Mouse (Mus musculus) midbrain, postnatal 0 days (tissue): ENCODE data around the gene Zfp993. TPM values are rescaled to one million over a fixed set of nuclear protein-coding genes. Genes with fewer than 3 reads are reported as not detected.
"Not testable (repeated sequence)": the region's sequence is repeated elsewhere in the genome, so short reads cannot be mapped to it uniquely, and the experiment has no call there.

Source experiments
- ATAC-seq: fragments of 200-750 bp; cut with Nextera tagmentation; 2 replicates; pipeline ENCODE4 v1.8.0; 2017; ENCODE audit warnings: moderate number of reproducible peaks, mild to moderate bottlenecking, moderate TSS enrichment, moderate library complexity; ENCODE audit not compliant: low FRiP score
- DNase-seq: peaks from one replicate; pipeline ENCODE4 v3.0.0-alpha.2; 2015; ENCODE audit warnings: low spot score
- H3K27ac ChIP-seq: fragments of 300-500 bp; sonication (generic); 2 replicates; pipeline ENCODE4 v1.5.1; 2014; ENCODE audit warnings: low read depth, mild to moderate bottlenecking, low read length, mixed read lengths
- H3K27me3 ChIP-seq: fragments of 300-500 bp; sonication (generic); 2 replicates; pipeline ENCODE4 v1.6.1; 2014; ENCODE audit warnings: low read length, control low read depth, mixed read lengths; ENCODE audit not compliant: insufficient read depth
- H3K36me3 ChIP-seq: fragments of 300-500 bp; sonication (generic); 2 replicates; pipeline ENCODE4 v1.6.1; 2014; ENCODE audit warnings: low read length, control low read depth, mixed read lengths; ENCODE audit not compliant: insufficient read depth
- H3K4me1 ChIP-seq: fragments of 300-500 bp; sonication (generic); 2 replicates; pipeline ENCODE4 v1.6.1; 2014; ENCODE audit warnings: mild to moderate bottlenecking, control low read depth, antibody characterized with exemption, low read length, mixed read lengths; ENCODE audit not compliant: insufficient read depth
- H3K4me2 ChIP-seq: fragments of 300-500 bp; sonication (generic); 2 replicates; pipeline ENCODE4 v1.6.1; 2014; ENCODE audit warnings: low read depth, mild to moderate bottlenecking, low read length, mixed read lengths; ENCODE audit not compliant: poor library complexity, severe bottlenecking
- H3K4me3 ChIP-seq: fragments of 300-500 bp; sonication (generic); 2 replicates; pipeline ENCODE4 v1.5.1; 2014; ENCODE audit warnings: low read depth, mild to moderate bottlenecking, low read length, moderate library complexity
- H3K9ac ChIP-seq: fragments of 300-500 bp; sonication (generic); replicated peaks from 2 replicates; pipeline ENCODE4 v1.6.1; 2014; ENCODE audit warnings: mild to moderate bottlenecking, low read length, moderate library complexity, mixed read lengths; ENCODE audit not compliant: poor library complexity, severe bottlenecking
- H3K9me3 ChIP-seq: fragments of 300-500 bp; sonication (generic); 2 replicates; pipeline ENCODE4 v1.6.1; 2016; ENCODE audit warnings: low read length, control low read depth
- WGBS: fragments of 180-500 bp; shearing (Covaris S2); extraction: QIAGEN DNeasy Blood & Tissue Kit; methylation state at CpG from one replicate; pipeline ENCODE4 v1.1.7; 2014; 5-methylcytosine and 5-hydroxymethylcytosine counted together
- polyA plus RNA-seq: library from polyadenylated mRNA; unstranded; fragments of >200 nt; fragmentation: Nextera tagmentation; extraction: Ambion mirVana; gene quantifications from 2 replicates; pipeline ENCODE4 v1.2.1, GENCODE M21; 2015
- total RNA-seq: library from RNA; depleted of rRNA; stranded (reverse); fragments of >200 nt; gene quantifications from 2 replicates; pipeline ENCODE4 v1.2.3, GENCODE M21; 2014; rRNA removed

Gene Zfp993
- 3.8 and 39.3 TPM in 2 replicates for total RNA-seq
- polyA plus RNA-seq: 1.2 and 1.3 TPM in 2 replicates

GRCm38 (mm10) chr4:146610774-146611400, at the start of gene Zfp993:
Gene Zfp993, plus strand, starts transcription at chr4:146610961.
- H3K4me2 ChIP-seq, H3K9ac ChIP-seq, H3K27me3 ChIP-seq, H3K4me1 ChIP-seq, H3K27ac ChIP-seq, H3K9me3 ChIP-seq, ATAC-seq, H3K36me3 ChIP-seq, H3K4me3 ChIP-seq, DNase-seq: not testable (repeated sequence)
- WGBS: no CpG with 5 or more reads among the region's 14 CpGs

- H3K36me3 ChIP-seq, H3K27me3 ChIP-seq, H3K4me1 ChIP-seq, H3K4me2 ChIP-seq, DNase-seq, H3K4me3 ChIP-seq, H3K9ac ChIP-seq, H3K9me3 ChIP-seq, H3K27ac ChIP-seq: not testable (repeated sequence)
- WGBS: 7% methylated on average over 3 of the region's 111 CpGs
- ATAC-seq: peak; percentile 82
Observed at GRCm38 (mm10) chr4:146579905-146580873, 30.6 kb upstream of the Zfp993 start.

- not testable (repeated sequence) for H3K9ac ChIP-seq
- DNase-seq: peak; percentile 0
Observed at GRCm38 (mm10) chr4:146603578-146604399, 7.0 kb upstream of the Zfp993 start.

GRCm38 (mm10) chr4:146644367-146644766, 33.6 kb downstream of the Zfp993 start:
- H3K4me3 ChIP-seq, H3K27me3 ChIP-seq, H3K27ac ChIP-seq, H3K9me3 ChIP-seq, H3K4me2 ChIP-seq, H3K36me3 ChIP-seq, DNase-seq, H3K9ac ChIP-seq, H3K4me1 ChIP-seq: not testable (repeated sequence)
- WGBS: no CpG with 5 or more reads among the region's 4 CpGs
- ATAC-seq: 0 out of 2 replicates have a peak, but pooled peaks have one; percentile 44

More at GRCm38 (mm10) chr4:146603578-146604399, 7.0 kb upstream of the Zfp993 start:
- Histone ChIP-seq H3K4me2 (peak overlapping the region; percentile 35; the same call in 1 of the 2 replicates), H3K4me3 (peak overlapping the region; percentile 20; the same call in 1 of the 2 replicates)
- not testable (repeated sequence) for H3K4me1 ChIP-seq, H3K27me3 ChIP-seq, H3K27ac ChIP-seq, H3K36me3 ChIP-seq, H3K9me3 ChIP-seq
- ATAC-seq: peak; percentile 80
- WGBS: 7% methylated on average over 14 of the region's 53 CpGs

- H3K27me3 ChIP-seq, H3K4me3 ChIP-seq, H3K4me1 ChIP-seq, H3K27ac ChIP-seq, H3K9me3 ChIP-seq, H3K4me2 ChIP-seq, DNase-seq, H3K9ac ChIP-seq, H3K36me3 ChIP-seq: not testable (repeated sequence)
- ATAC-seq: 0 out of 2 replicates have a peak, but pooled peaks have one; percentile 42
- no CpG with 5 or more reads among the region's 2 CpGs for whole genome bisulfite sequencing
Observed at GRCm38 (mm10) chr4:146649641-146650040, 38.9 kb downstream of the Zfp993 start.

- ATAC-seq: not testable (repeated sequence)
Observed at GRCm38 (mm10) chr4:146650115-146650514, 39.4 kb downstream of the Zfp993 start.

GRCm38 (mm10) chr4:146650639-146651038, 39.9 kb downstream of the Zfp993 start:
- not testable (repeated sequence) for H3K9me3 ChIP-seq, H3K4me3 ChIP-seq, H3K27me3 ChIP-seq, H3K4me2 ChIP-seq, H3K9ac ChIP-seq, ATAC-seq, H3K36me3 ChIP-seq, DNase-seq, H3K27ac ChIP-seq, H3K4me1 ChIP-seq
- 70% methylated on average over 1 of the region's 5 CpGs for WGBS

More at GRCm38 (mm10) chr4:146650115-146650514, 39.4 kb downstream of the Zfp993 start:
- not testable (repeated sequence) for H3K27me3 ChIP-seq, H3K4me3 ChIP-seq, H3K36me3 ChIP-seq, H3K27ac ChIP-seq, H3K4me1 ChIP-seq, H3K4me2 ChIP-seq, H3K9me3 ChIP-seq, DNase-seq, H3K9ac ChIP-seq
- 100% methylated on average over 1 of the region's 4 CpGs for WGBS
